Mouse (Mus musculus) MEL (cell line): ENCODE measurements around the gene Cwf19l1. TPM values are rescaled to one million over a fixed set of nuclear protein-coding genes. Genes with fewer than 3 reads are reported as not detected.

Experiments
- DNase-seq: peaks from one replicate; pipeline ENCODE4 v3.0.0; 2011; ENCODE audit warnings: low read depth, low spot score
- H3K27ac ChIP-seq: 2 replicates; pipeline ENCODE4 v1.5.1; 2012; ENCODE audit warnings: low read depth, mild to moderate bottlenecking, control low read depth, low read length, moderate library complexity; ENCODE audit not compliant: control insufficient read depth
- H3K27me3 ChIP-seq, 2 experiments: fragments of 150-350 bp in 1 of 2; sonication (generic) in 1 of 2; 2 replicates each; pipeline ENCODE4 v1.6.1; 2012; ENCODE audit warnings: low read length in 2 of 2, mild to moderate bottlenecking in 2 of 2, improper control_type of control experiment in 1 of 2, moderate library complexity in 1 of 2; ENCODE audit not compliant: insufficient read depth in 2 of 2, control insufficient read depth in 1 of 2
- H3K36me3 ChIP-seq, 2 experiments: 2 replicates each; pipeline ENCODE4 v1.6.1; 2012 to 2014; ENCODE audit warnings: low read length in 2 of 2, improper control_type of control experiment in 1 of 2, inconsistent platforms in 1 of 2, mild to moderate bottlenecking in 1 of 2; ENCODE audit not compliant: insufficient read depth in 2 of 2, control insufficient read depth in 1 of 2
- H3K4me1 ChIP-seq, 2 experiments: fragments of 150-350 bp in 1 of 2; sonication (generic) in 1 of 2; 2 replicates each; pipeline ENCODE4 v1.6.1; 2012; ENCODE audit warnings: low read length in 2 of 2, improper control_type of control experiment in 1 of 2, mild to moderate bottlenecking in 1 of 2; ENCODE audit not compliant: insufficient read depth in 2 of 2, control insufficient read depth in 1 of 2
- H3K4me3 ChIP-seq, 2 experiments: fragments of 150-350 bp in 1 of 2; sonication (generic) in 1 of 2; 2 replicates each; pipeline ENCODE4 v1.5.1; 2012; ENCODE audit warnings: low read depth in 2 of 2, low read length in 2 of 2, mild to moderate bottlenecking in 2 of 2, moderate library complexity in 2 of 2, control low read depth in 1 of 2, improper control_type of control experiment in 1 of 2; ENCODE audit not compliant: control insufficient read depth in 1 of 2, insufficient read depth in 1 of 2
- H3K79me2 ChIP-seq: 2 replicates; pipeline ENCODE4 v1.6.1; 2012; ENCODE audit warnings: mild to moderate bottlenecking, low read length, moderate library complexity; ENCODE audit not compliant: control insufficient read depth, poor library complexity, insufficient read depth
- H3K9ac ChIP-seq: 2 replicates; pipeline ENCODE4 v1.6.1; 2012; ENCODE audit warnings: low read depth, mild to moderate bottlenecking, control low read depth, low read length, moderate library complexity; ENCODE audit not compliant: control insufficient read depth, poor library complexity, severe bottlenecking
- H3K9me3 ChIP-seq: fragments of 150-350 bp; sonication (generic); replicated peaks from 2 replicates; pipeline ENCODE4 v1.6.1; 2012; ENCODE audit warnings: mild to moderate bottlenecking, low read length, improper control_type of control experiment, moderate library complexity; ENCODE audit not compliant: insufficient read depth
- CHD1 ChIP-seq: IDR thresholded peaks from 2 replicates; pipeline ENCODE4 v1.6.1; 2012; ENCODE audit warnings: low read depth, mild to moderate bottlenecking, inconsistent platforms, low read length, improper control_type of control experiment
- ELF1 ChIP-seq: IDR thresholded peaks from 2 replicates; pipeline ENCODE4 v1.6.1; 2014; ENCODE audit warnings: low read depth, mild to moderate bottlenecking, inconsistent platforms, low read length, improper control_type of control experiment, moderate library complexity
- EP300 ChIP-seq, 2 experiments: IDR thresholded peaks; 2 replicates each; pipeline ENCODE4 v1.6.1; 2011; ENCODE audit warnings: improper control_type of control experiment in 2 of 2, low read length in 2 of 2, low read depth in 1 of 2, mild to moderate bottlenecking in 1 of 2
- ETS1 ChIP-seq: IDR thresholded peaks from 2 replicates; pipeline ENCODE4 v1.6.1; 2012; ENCODE audit warnings: low read depth, mild to moderate bottlenecking, inconsistent platforms, low read length, improper control_type of control experiment, moderate library complexity
- GATA1 ChIP-seq: IDR thresholded peaks from 2 replicates; pipeline ENCODE4 v1.6.1; 2011; ENCODE audit warnings: low read depth, low read length, improper control_type of control experiment
- JUND ChIP-seq: IDR thresholded peaks from 2 replicates; pipeline ENCODE4 v1.6.1; 2011; ENCODE audit warnings: low read depth, mild to moderate bottlenecking, improper control_type of control experiment, low read length
- MAFK ChIP-seq: IDR thresholded peaks from 2 replicates; pipeline ENCODE4 v1.6.1; 2011; ENCODE audit warnings: low read depth, mild to moderate bottlenecking, low read length, improper control_type of control experiment, borderline replicate concordance
- MXI1 ChIP-seq: IDR thresholded peaks from 2 replicates; pipeline ENCODE4 v1.6.1; 2011; ENCODE audit warnings: mild to moderate bottlenecking, low read depth, low read length, improper control_type of control experiment
- MYB ChIP-seq: IDR thresholded peaks from 2 replicates; pipeline ENCODE4 v1.6.1; 2011; ENCODE audit warnings: mild to moderate bottlenecking, low read depth, low read length, improper control_type of control experiment
- MYC ChIP-seq: IDR thresholded peaks from 2 replicates; pipeline ENCODE4 v1.6.1; 2011; ENCODE audit warnings: low read depth, mild to moderate bottlenecking, low read length, improper control_type of control experiment, moderate library complexity
- POLR2A ChIP-seq, 2 experiments: IDR thresholded peaks; 2 replicates each; pipeline ENCODE4 v1.6.1; 2011 to 2012; ENCODE audit warnings: low read length in 2 of 2, mild to moderate bottlenecking in 2 of 2, control low read depth in 1 of 2, improper control_type of control experiment in 1 of 2, low read depth in 1 of 2, moderate library complexity in 1 of 2; ENCODE audit not compliant: control insufficient read depth in 1 of 2, insufficient read depth in 1 of 2, poor library complexity in 1 of 2
- POLR2AphosphoS2 ChIP-seq: IDR thresholded peaks from 2 replicates; pipeline ENCODE4 v1.6.1; 2011; ENCODE audit warnings: low read length, improper control_type of control experiment
- RCOR1 ChIP-seq: IDR thresholded peaks from 2 replicates; pipeline ENCODE4 v1.6.1; 2012; ENCODE audit warnings: low read depth, mild to moderate bottlenecking, inconsistent platforms, low read length, improper control_type of control experiment
- SMC3 ChIP-seq: IDR thresholded peaks from 2 replicates; pipeline ENCODE4 v1.6.1; 2011; ENCODE audit warnings: low read depth, low read length, improper control_type of control experiment
- TAL1 ChIP-seq: IDR thresholded peaks from 2 replicates; pipeline ENCODE4 v1.6.1; 2012; ENCODE audit warnings: mild to moderate bottlenecking, inconsistent platforms, low read length, moderate library complexity, mixed read lengths
- TCF12 ChIP-seq: IDR thresholded peaks from 2 replicates; pipeline ENCODE4 v1.6.1; 2014; ENCODE audit warnings: low read depth, mild to moderate bottlenecking, inconsistent platforms, low read length, improper control_type of control experiment, moderate library complexity
- ZC3H11A ChIP-seq: IDR thresholded peaks from 2 replicates; pipeline ENCODE4 v1.6.1; 2012; ENCODE audit warnings: low read depth, mild to moderate bottlenecking, inconsistent platforms, low read length, improper control_type of control experiment
- ZNF384 ChIP-seq: IDR thresholded peaks from 2 replicates; pipeline ENCODE4 v1.6.1; 2012; ENCODE audit warnings: low read depth, mild to moderate bottlenecking, inconsistent platforms, low read length, improper control_type of control experiment
- polyA plus RNA-seq, 2 experiments: library from polyadenylated mRNA; stranded (reverse) in 1 of 2; unstranded in 1 of 2; fragments of >175 nt in 1 of 2; fragments of >200 nt in 1 of 2; gene quantifications; 2 replicates each; pipeline versions ENCODE4 v1.2.1 to v1.2.4; 2012; ENCODE audit warnings: low replicate concordance in 2 of 2, low read depth in 1 of 2; ENCODE audit not compliant: insufficient read length in 2 of 2, insufficient read depth in 1 of 2, missing spikeins in 1 of 2
- total RNA-seq: library from RNA; depleted of rRNA; stranded (reverse); fragments of 300-350 nt; gene quantifications from 2 replicates; pipeline ENCODE4 v1.2.3, GENCODE M21; 2012

Cwf19l1 gene
- total and polyA plus RNA-seq, 3 experiments: 28.2 to 68.6 TPM; not detected in 1

- TF ChIP-seq GATA1 (peak; percentile 66), MYC (peak; percentile 80; the same call in 1 of the 2 replicates), MYB (no peak), EP300 (IDR thresholded peaks at IDR 0.05; ENCODE audit: low read depth in 1 of 2, low read length in 2 of 2) (peak in 1 of 2 experiments; percentile 34; a peak in 1 of 4 replicates), RCOR1 (0 out of 2 replicates have a peak, but pooled peaks have one; percentile 6), MAFK (no peak), ETS1 (peak; percentile 13; the same call in 1 of the 2 replicates), POLR2A (IDR thresholded peaks at IDR 0.05; ENCODE audit: control insufficient read depth in 1 of 2, insufficient read depth in 1 of 2, low read depth in 1 of 2, low read length in 2 of 2, poor library complexity in 1 of 2) (no peak), TAL1 (peak; percentile 33; the same call in 1 of the 2 replicates)
These were observed 48.3 kb upstream of the Cwf19l1 start for GRCm38 (mm10) chr19:44183968-44184367.

GRCm38 (mm10) chr19:44180502-44180901 is 44.8 kb upstream of the Cwf19l1 start:
- no peaks in the 10 kb centered on the region for H3K9me3 ChIP-seq
- no peaks in the 10 kb centered on the region; a peak in 3 of 4 replicates for H3K27me3 ChIP-seq
- no peak for TF ChIP-seq CHD1
- no peak for TF ChIP-seq ETS1
- no peak for TF ChIP-seq GATA1
- TF ChIP-seq SMC3: no peak
- TF ChIP-seq MXI1: no peak
- no peak for TF ChIP-seq ZC3H11A
- no peak for TF ChIP-seq JUND
- TF ChIP-seq ZNF384: no peak
- peaks cover 0 to 12% of the 10 kb centered on the region in 2 experiments; a peak in 2 of 4 replicates for H3K36me3 ChIP-seq
- peaks cover 0 to 16% of the 10 kb centered on the region in 2 experiments; a peak in 2 of 4 replicates for H3K4me1 ChIP-seq
- H3K9ac ChIP-seq: no peak overlapping the region
- no peaks in the 10 kb centered on the region for H3K79me2 ChIP-seq
- no peak for DNase-seq
- H3K27ac ChIP-seq: no peak overlapping the region
- H3K4me3 ChIP-seq: no peak overlapping the region

More at GRCm38 (mm10) chr19:44183968-44184367, 48.3 kb upstream of the Cwf19l1 start:
- Histone ChIP-seq H3K9me3 (no peaks in the 10 kb centered on the region), H3K4me3 (no peak overlapping the region), H3K79me2 (no peaks in the 10 kb centered on the region), H3K36me3 (peaks cover 0 to 6% of the 10 kb centered on the region in 2 experiments; a peak in 2 of 4 replicates), H3K27ac (no peak overlapping the region), H3K9ac (no peak overlapping the region), H3K4me1 (peaks cover 0 to 12% of the 10 kb centered on the region in 2 experiments; a peak in 2 of 4 replicates), H3K27me3 (peaks cover under 1 to 7% of the 10 kb centered on the region in 2 experiments)
- peak; percentile 53 for DNase-seq

- H3K9me3 ChIP-seq: no peaks in the 10 kb centered on the region
- no peak overlapping the region for H3K27ac ChIP-seq
- H3K36me3 ChIP-seq: peaks cover 0 to 6% of the 10 kb centered on the region in 2 experiments; a peak in 2 of 4 replicates
- peaks cover 6 to 10% of the 10 kb centered on the region in 2 experiments for H3K27me3 ChIP-seq
- H3K79me2 ChIP-seq: no peaks in the 10 kb centered on the region
- H3K4me1 ChIP-seq: 0 out of 4 replicates have a peak, but pooled peaks cover 0 to 4% of the 10 kb centered on the region in 2 experiments
- peak; percentile 64 for DNase-seq
- H3K9ac ChIP-seq: no peak overlapping the region
- TF ChIP-seq JUND: no peak
- peak; percentile 56; the same call in 1 of the 2 replicates for TF ChIP-seq ETS1
- no peak for TF ChIP-seq POLR2AphosphoS2
- no peak for TF ChIP-seq TCF12
- TF ChIP-seq EP300 (IDR thresholded peaks at IDR 0.05; ENCODE audit: low read depth in 1 of 2, low read length in 2 of 2): peak; percentile 31 to 36; a peak in 2 of 4 replicates
- 0 out of 2 replicates have a peak, but pooled peaks have one; percentile 28 for TF ChIP-seq ELF1
- TF ChIP-seq TAL1: peak; percentile 45
- H3K4me3 ChIP-seq: no peak overlapping the region
These were observed 41.1 kb upstream of the Cwf19l1 start for GRCm38 (mm10) chr19:44176741-44177140.
